10 mouse cellular contexts compared by ENCODE assay signal in the genomic region with DNA sequence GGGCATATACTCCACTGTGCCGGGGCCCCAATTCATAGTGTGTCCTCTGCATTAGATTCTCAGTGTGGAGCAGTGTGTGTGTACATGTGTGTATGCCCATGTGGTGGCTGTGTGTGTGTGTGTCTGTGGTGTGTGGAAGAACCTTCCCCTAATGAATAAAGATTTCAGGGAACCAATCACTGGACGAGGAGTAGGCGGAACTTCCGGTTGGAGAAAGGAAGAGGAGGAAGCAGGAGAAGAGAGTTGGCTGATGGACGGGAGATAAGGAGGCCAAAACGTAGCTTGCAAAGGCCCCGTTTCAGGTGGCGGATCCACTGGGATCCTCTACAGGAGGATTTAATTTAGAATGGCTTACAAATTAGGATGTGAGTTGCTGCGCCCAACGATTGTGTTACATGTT.
"Had no signal": no experiment of that assay in that cellular context is flagged by ENCODE, and none has a peak within 500 bp of the region (broad histone marks: within the 10 kb centered on the region; RNA-seq: fewer than 3 reads in every experiment).

No protein-coding gene starts in this region.

- DNase-seq: kidney, adult 2 months; kidney, postnatal 36 days; layer of hippocampus, postnatal 36 days; liver, embryonic 13.5 days; lung, embryonic 14.5 days; lung, postnatal 36 days; retina, postnatal 1 day; right cerebral cortex, postnatal 4 days; thymus, adult 2 months; thymus, postnatal 36 days had no signal
